Comparison of ENCODE assay signal across 18 mouse cellular contexts in genomic region chr5:77155526-77155925, GRCm38 (mm10). TPM values are rescaled to one million over a fixed set of nuclear protein-coding genes. Genes with fewer than 3 reads are reported as not detected.
"Had no signal": no experiment of that assay in that cellular context is flagged by ENCODE, and none has a peak within 500 bp of the region (broad histone marks: within the 10 kb centered on the region; RNA-seq: fewer than 3 reads in every experiment).

No protein-coding gene starts in this region.

- H3K4me3 ChIP-seq: kidney, embryonic 15.5 days; limb, embryonic 12.5 days; liver, embryonic 15.5 days; midbrain, embryonic 12.5 days; neural tube, embryonic 13.5 days; stomach, embryonic 15.5 days had no signal

- H3K27ac ChIP-seq: hindbrain, postnatal 0 days; kidney, embryonic 15.5 days; limb, embryonic 12.5 days; liver, embryonic 15.5 days; midbrain, embryonic 12.5 days; neural tube, embryonic 13.5 days; stomach, embryonic 15.5 days had no signal

- H3K9ac ChIP-seq: kidney, embryonic 15.5 days; limb, embryonic 12.5 days; liver, embryonic 15.5 days; midbrain, embryonic 12.5 days; neural tube, embryonic 13.5 days; stomach, embryonic 15.5 days had no signal

- H3K4me1 ChIP-seq: stomach, embryonic 15.5 days had no signal

- H3K36me3 ChIP-seq: kidney, embryonic 15.5 days; limb, embryonic 12.5 days; liver, embryonic 15.5 days; midbrain, embryonic 12.5 days; neural tube, embryonic 13.5 days; stomach, embryonic 15.5 days had no signal

- ATAC-seq: hindbrain, postnatal 0 days; midbrain, embryonic 16.5 days had no signal

- H3K4me2 ChIP-seq: kidney, embryonic 15.5 days; limb, embryonic 12.5 days; liver, embryonic 11.5 days; liver, embryonic 15.5 days; midbrain, embryonic 12.5 days; neural tube, embryonic 13.5 days; stomach, embryonic 15.5 days had no signal

- DNase-seq: kidney, adult 18-20 months; kidney, postnatal 25 days; layer of hippocampus, postnatal 36 days; right cerebral cortex, postnatal 14 days; thymus, adult 2 months; thymus, postnatal 25 days had no signal

- H3K27me3 ChIP-seq: kidney, embryonic 15.5 days; limb, embryonic 12.5 days; liver, embryonic 15.5 days; neural tube, embryonic 13.5 days; stomach, embryonic 15.5 days had no signal

- H3K9me3 ChIP-seq: kidney, embryonic 15.5 days; limb, embryonic 12.5 days; liver, embryonic 15.5 days; midbrain, embryonic 12.5 days; neural tube, embryonic 13.5 days; stomach, embryonic 15.5 days had no signal

RNA-seq across cellular contexts. Expression of gene Hopx, which starts 40.6 kb away (rescaled TPM):
- polyA plus RNA-seq: limb, embryonic 12.5 days; midbrain, embryonic 12.5 days had no signal

RNA-seq across cellular contexts. Expression of gene Spink2, which starts 55.7 kb away (rescaled TPM):
- total RNA-seq: hindbrain, postnatal 0 days; layer of hippocampus, postnatal 36 days; left cerebral cortex, adult 8-10 months; left cerebral cortex, postnatal 25 days; megakaryocyte-erythroid progenitor cell, adult 5-6 weeks had no signal
- polyA plus RNA-seq: midbrain, embryonic 12.5 days had no signal
